Mouse (Mus musculus) heart, postnatal 14 days (tissue): Measurements from ENCODE around the gene Slc39a5. TPM values are rescaled to one million over a fixed set of nuclear protein-coding genes. Genes with fewer than 3 reads are reported as not detected.

ENCODE experiments used
- DNase-seq, 2 experiments: peaks; one replicate each; pipeline ENCODE4 v3.0.0; 2021 to 2022
- intact Hi-C: fragments of 180-260 bp; cut with DNase I; formaldehyde crosslinking; loops from one replicate; pipeline ENCODE4 v1.15.1; 2025
- total RNA-seq, 2 experiments: library from RNA; stranded (reverse); gene quantifications; 2 replicates each; pipeline ENCODE4 v1.2.3; 2021

The Slc39a5 gene
- total RNA-seq, 2 experiments from 2014 or later: not detected

GRCm38 (mm10) chr10:128377940-128378448 is 23.0 kb downstream of the Slc39a5 start:
- intact Hi-C loops: loop anchor here (2.0 kb wide), 2 partner anchors 31 to 81 kb away; partner anchors contain the start of gene Smarcc2

GRCm38 (mm10) chr10:128377222-128377939 is 23.6 kb downstream of the Slc39a5 start:
- DNase-seq: peak in 1 of 2 experiments; percentile 57
- intact Hi-C loops: loop anchor here (2.0 kb wide), 2 partner anchors 31 to 81 kb away; partner anchors contain the start of gene Smarcc2

More at GRCm38 (mm10) chr10:128377940-128378448, 23.0 kb downstream of the Slc39a5 start:
- DNase-seq: no peak

- intact Hi-C loops: loop anchor here (2.0 kb wide), 2 partner anchors 32 to 82 kb away; partner anchors contain the start of gene Smarcc2
- DNase-seq: peak; percentile 95 to 97
These were observed 24.4 kb downstream of the Slc39a5 start, which contains the start of gene Ankrd52 for GRCm38 (mm10) chr10:128376455-128377211. TSS of gene Ankrd52 (plus strand) at chr10:128377115.

- intact Hi-C loops: loop anchor here (2.0 kb wide), 2 partner anchors 33 to 83 kb away; partner anchors contain the start of gene Smarcc2
- DNase-seq: no peak
These were observed 25.0 kb downstream of the Slc39a5 start for GRCm38 (mm10) chr10:128376099-128376454.

- intact Hi-C loops: no loop called here
- no peak for DNase-seq
These were observed 26.6 kb downstream of the Slc39a5 start for GRCm38 (mm10) chr10:128374393-128374792.

GRCm38 (mm10) chr10:128372989-128373748 is 27.9 kb downstream of the Slc39a5 start:
- peak in 1 of 2 experiments; percentile 46 for DNase-seq
- intact Hi-C loops: no loop called here

GRCm38 (mm10) chr10:128372142-128372541 is 28.9 kb downstream of the Slc39a5 start:
- DNase-seq: no peak
- intact Hi-C loops: no loop called here

GRCm38 (mm10) chr10:128370601-128371000 is 30.4 kb downstream of the Slc39a5 start:
- intact Hi-C loops: no loop called here
- DNase-seq: no peak

- intact Hi-C loops: no loop called here
- DNase-seq: no peak
These were observed 31.0 kb downstream of the Slc39a5 start for GRCm38 (mm10) chr10:128370021-128370420.

GRCm38 (mm10) chr10:128369599-128369998 is 31.4 kb downstream of the Slc39a5 start:
- intact Hi-C loops: loop anchor here (1.0 kb wide), 1 partner anchor 89 kb away; no protein-coding TSS in a partner anchor
- DNase-seq: no peak

- intact Hi-C loops: loop anchor here (1.0 kb wide), 1 partner anchor 89 kb away; no protein-coding TSS in a partner anchor
- DNase-seq: no peak
These were observed 31.8 kb downstream of the Slc39a5 start for GRCm38 (mm10) chr10:128369218-128369543.

GRCm38 (mm10) chr10:128368402-128369217 is 32.4 kb downstream of the Slc39a5 start, which contains the start of gene Coq10a:
TSS of gene Coq10a (minus strand) at chr10:128368997.
- intact Hi-C loops: loop anchor here (1.0 kb wide), 1 partner anchor 90 kb away; no protein-coding TSS in a partner anchor
- peak; percentile 91 to 93 for DNase-seq

GRCm38 (mm10) chr10:128367899-128368401 is 33.1 kb downstream of the Slc39a5 start:
- no peak for DNase-seq
- intact Hi-C loops: no loop called here

- intact Hi-C loops: no loop called here
- peak in 1 of 2 experiments; percentile 45 for DNase-seq
These were observed 38.5 kb downstream of the Slc39a5 start for GRCm38 (mm10) chr10:128362568-128362967.

GRCm38 (mm10) chr10:128361836-128362235 is 39.2 kb downstream of the Slc39a5 start:
- no peak for DNase-seq
- intact Hi-C loops: no loop called here

- intact Hi-C loops: no loop called here
- DNase-seq: no peak
These were observed 41.8 kb downstream of the Slc39a5 start for GRCm38 (mm10) chr10:128359226-128359625.

GRCm38 (mm10) chr10:128358796-128359195 is 42.2 kb downstream of the Slc39a5 start:
- intact Hi-C loops: loop anchor here (1.0 kb wide), 1 partner anchor 23 kb away; no protein-coding TSS in a partner anchor
- DNase-seq: peak; percentile 52 to 71

- intact Hi-C loops: no loop called here
- no peak for DNase-seq
These were observed 53.5 kb downstream of the Slc39a5 start for GRCm38 (mm10) chr10:128347541-128347940.
